Comparison of ENCODE assay signal across 31 mouse cellular contexts in the genomic region with DNA sequence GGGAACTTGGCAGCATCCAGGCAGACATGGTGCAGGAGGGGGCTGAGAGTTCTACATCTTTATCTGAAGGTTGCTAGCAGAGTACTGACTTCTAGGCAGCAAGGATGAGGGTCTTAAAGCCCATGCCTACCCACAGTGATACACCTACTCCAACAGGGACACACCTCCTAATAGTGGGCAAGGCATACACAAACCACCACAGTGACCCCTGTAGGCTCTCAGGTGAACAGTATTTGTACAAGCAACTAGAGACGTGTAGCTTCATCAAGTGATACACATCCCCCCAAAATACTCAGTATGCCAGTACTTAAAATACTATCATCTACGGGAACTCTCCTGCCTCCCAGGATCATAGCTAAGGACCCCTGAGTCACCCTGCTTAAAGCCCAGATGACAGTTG.
DNase-seq lines count a peak whose midpoint lies in the region; ATAC-seq and TF ChIP-seq lines count a peak whose summit lies in the region.
"Had no signal": no experiment of that assay in that cellular context is flagged by ENCODE, and none has a peak within 500 bp of the region (broad histone marks: within the 10 kb centered on the region; RNA-seq: fewer than 3 reads in every experiment).

No protein-coding gene starts in this region.

- CTCF ChIA-PET in Patski (lab: Charles Lee): interaction anchor here (1.0 kb wide), 1 partner anchor 9 kb away, joined by 4 read pairs; no protein-coding TSS in a partner anchor

- H3K4me3 ChIP-seq in liver, embryonic 12.5 days: no peak overlapping the region
- H3K4me3 ChIP-seq in liver, embryonic 11.5 days (ENCODE audit: low read depth, low read length): no peak overlapping the region
- no peak overlapping the region for H3K4me3 ChIP-seq in liver, postnatal 0 days (ENCODE audit: low read depth, low read length)
- H3K4me3 ChIP-seq: embryonic facial prominence, embryonic 12.5 days; heart, embryonic 10.5 days; heart, embryonic 15.5 days; hindbrain, embryonic 12.5 days; limb, embryonic 12.5 days; liver, embryonic 13.5 days; lung, embryonic 15.5 days; midbrain, embryonic 13.5 days had no signal

- 73% methylated on average over 2 of the region's 2 CpGs for WGBS in liver, embryonic 12.5 days (ENCODE audit: insufficient replicate concordance)
- 89% methylated on average over 2 of the region's 2 CpGs for WGBS in liver, embryonic 11.5 days
- WGBS in liver, postnatal 0 days (ENCODE audit: insufficient replicate concordance): 71% methylated on average over 2 of the region's 2 CpGs

- no peak for DNase-seq in liver, embryonic 11.5 days (ENCODE audit: low spot score)
- DNase-seq in A20 (ENCODE audit: low read depth, low spot score) (peak; percentile 39), Patski (ENCODE audit: low read depth, low spot score) (no peak)
- no peak for DNase-seq in liver, postnatal 0 days
- DNase-seq in ovary, postnatal 14 days (ENCODE audit: low spot score): no peak
- DNase-seq: adrenal gland, postnatal 14 days; cerebellum, adult 11 months; cerebellum, adult 9-10 months; cerebellum, postnatal 36 days; embryo, embryonic 11 days; forebrain, postnatal 0 days; gastrocnemius, postnatal 10 days; kidney, adult 9 months; kidney, postnatal 10 days; layer of hippocampus, adult 9-11 months; liver, embryonic 13.5 days; lung, postnatal 36 days; right cerebral cortex, postnatal 25 days; thymus, adult 18-20 months; thymus, postnatal 36 days had no signal

- H3K4me2 ChIP-seq in liver, embryonic 12.5 days: no peak overlapping the region
- H3K4me2 ChIP-seq in liver, embryonic 11.5 days: no peak overlapping the region
- no peak overlapping the region for H3K4me2 ChIP-seq in liver, postnatal 0 days (ENCODE audit: low read depth, low read length)
- H3K4me2 ChIP-seq: embryonic facial prominence, embryonic 12.5 days; heart, embryonic 15.5 days; hindbrain, embryonic 12.5 days; limb, embryonic 12.5 days; liver, embryonic 13.5 days; lung, embryonic 15.5 days; midbrain, embryonic 13.5 days had no signal

- POLR2A ChIA-PET in Patski (lab: Charles Lee): no interaction called here

- H3K9me3 ChIP-seq in liver, embryonic 12.5 days (replicated peaks): no peaks in the 10 kb centered on the region
- no peaks in the 10 kb centered on the region for H3K9me3 ChIP-seq in liver, embryonic 11.5 days (ENCODE audit: control insufficient read depth, low read length)
- peaks cover 4% of the 10 kb centered on the region for H3K9me3 ChIP-seq in liver, postnatal 0 days (ENCODE audit: low read length)
- H3K9me3 ChIP-seq: heart, embryonic 10.5 days; heart, embryonic 15.5 days; hindbrain, embryonic 12.5 days; liver, embryonic 13.5 days; lung, embryonic 15.5 days had no signal

- H3K9ac ChIP-seq in liver, embryonic 12.5 days: no peak overlapping the region
- no peak overlapping the region for H3K9ac ChIP-seq in liver, embryonic 11.5 days (ENCODE audit: low read depth, low read length)
- no peak overlapping the region for H3K9ac ChIP-seq in liver, postnatal 0 days (replicated peaks)
- H3K9ac ChIP-seq: embryonic facial prominence, embryonic 12.5 days; forebrain, postnatal 0 days; heart, embryonic 15.5 days; hindbrain, embryonic 12.5 days; limb, embryonic 12.5 days; liver, embryonic 13.5 days; lung, embryonic 15.5 days; midbrain, embryonic 13.5 days had no signal

- peaks cover 2% of the 10 kb centered on the region; the same call in 1 of the 2 replicates for H3K4me1 ChIP-seq in liver, embryonic 12.5 days
- no peaks in the 10 kb centered on the region; the same call in 1 of the 2 replicates for H3K4me1 ChIP-seq in liver, embryonic 11.5 days (replicated peaks; ENCODE audit: control insufficient read depth, insufficient read depth, low read length)
- no peaks in the 10 kb centered on the region for H3K4me1 ChIP-seq in liver, postnatal 0 days (ENCODE audit: insufficient read depth)
- H3K4me1 ChIP-seq: heart, embryonic 10.5 days; heart, embryonic 15.5 days; hindbrain, embryonic 12.5 days; limb, embryonic 12.5 days; midbrain, embryonic 13.5 days had no signal

- H3K27ac ChIP-seq in liver, embryonic 12.5 days: no peak overlapping the region
- H3K27ac ChIP-seq in liver, embryonic 11.5 days (ENCODE audit: low read depth, low read length): no peak overlapping the region
- H3K27ac ChIP-seq in liver, postnatal 0 days (ENCODE audit: low read depth): no peak overlapping the region
- H3K27ac ChIP-seq: embryonic facial prominence, embryonic 12.5 days; heart, embryonic 10.5 days; heart, embryonic 15.5 days; hindbrain, embryonic 12.5 days; hindbrain, postnatal 0 days; limb, embryonic 12.5 days; liver, embryonic 13.5 days; lung, embryonic 15.5 days; midbrain, embryonic 13.5 days had no signal

- H3K36me3 ChIP-seq in liver, embryonic 12.5 days: no peaks in the 10 kb centered on the region
- H3K36me3 ChIP-seq in liver, embryonic 11.5 days (ENCODE audit: control insufficient read depth, insufficient read depth, low read length): no peaks in the 10 kb centered on the region
- no peaks in the 10 kb centered on the region for H3K36me3 ChIP-seq in liver, postnatal 0 days (replicated peaks; ENCODE audit: insufficient read depth, low read length)
- H3K36me3 ChIP-seq: embryonic facial prominence, embryonic 12.5 days; heart, embryonic 10.5 days; heart, embryonic 15.5 days; hindbrain, embryonic 12.5 days; limb, embryonic 12.5 days; liver, embryonic 13.5 days; lung, embryonic 15.5 days; midbrain, embryonic 13.5 days had no signal

- TF ChIP-seq CTCF in Patski (IDR thresholded peaks at IDR 0.05): peak; percentile 42
- peak; percentile 44 for TF ChIP-seq CTCF in liver, postnatal 0 days (IDR thresholded peaks at IDR 0.05; ENCODE audit: low read depth)

- H3K27me3 ChIP-seq in liver, embryonic 12.5 days (replicated peaks): peaks cover 18% of the 10 kb centered on the region
- no peaks in the 10 kb centered on the region for H3K27me3 ChIP-seq in liver, embryonic 11.5 days (replicated peaks; ENCODE audit: control insufficient read depth, insufficient read depth, low read length)
- no peaks in the 10 kb centered on the region for H3K27me3 ChIP-seq in Patski
- no peaks in the 10 kb centered on the region for H3K27me3 ChIP-seq in liver, postnatal 0 days (ENCODE audit: insufficient read depth, low read length)
- H3K27me3 ChIP-seq: embryonic facial prominence, embryonic 12.5 days; hindbrain, embryonic 12.5 days; limb, embryonic 12.5 days; lung, embryonic 15.5 days; midbrain, embryonic 13.5 days had no signal

- no peak for TF ChIP-seq EP300 in liver, postnatal 0 days (IDR thresholded peaks at IDR 0.05; ENCODE audit: low read depth)

- ATAC-seq in liver, embryonic 12.5 days: peak; percentile 35; the same call in 1 of the 2 replicates
- ATAC-seq in liver, embryonic 11.5 days (replicated peaks; ENCODE audit: low FRiP score): no peak
- ATAC-seq in Patski: no peak
- ATAC-seq in liver, postnatal 0 days: no peak
- ATAC-seq in CD4-positive, CD25-positive, alpha-beta regulatory T cell, adult 4 months: no peak
- ATAC-seq: forebrain, postnatal 0 days; hindbrain, postnatal 0 days; intestine, embryonic 16.5 days; midbrain, embryonic 13.5 days had no signal

- in situ Hi-C loops in Patski (cut with MboI; ENCODE audit: low pct_unique_long_range_greater_than_20kb): no loop called here
